Mouse (Mus musculus) monocyte, adult 59 days (primary cell): ENCODE results near the gene Spats2l. TPM values are rescaled to one million over a fixed set of nuclear protein-coding genes. Genes with fewer than 3 reads are reported as not detected.

ENCODE experiments used
- total RNA-seq, 2 experiments: library from RNA; stranded (reverse); gene quantifications; one replicate each; pipeline ENCODE4 v1.2.4; 2023

Spats2l gene
- under 1 TPM in 1 of 2 experiments, not detected in 1; 0.33 TPM for total RNA-seq

GRCm38 (mm10) chr1:57774001-57774667, at the start of gene Spats2l:
Spats2l (plus strand) TSS chr1:57774162.

DNA sequence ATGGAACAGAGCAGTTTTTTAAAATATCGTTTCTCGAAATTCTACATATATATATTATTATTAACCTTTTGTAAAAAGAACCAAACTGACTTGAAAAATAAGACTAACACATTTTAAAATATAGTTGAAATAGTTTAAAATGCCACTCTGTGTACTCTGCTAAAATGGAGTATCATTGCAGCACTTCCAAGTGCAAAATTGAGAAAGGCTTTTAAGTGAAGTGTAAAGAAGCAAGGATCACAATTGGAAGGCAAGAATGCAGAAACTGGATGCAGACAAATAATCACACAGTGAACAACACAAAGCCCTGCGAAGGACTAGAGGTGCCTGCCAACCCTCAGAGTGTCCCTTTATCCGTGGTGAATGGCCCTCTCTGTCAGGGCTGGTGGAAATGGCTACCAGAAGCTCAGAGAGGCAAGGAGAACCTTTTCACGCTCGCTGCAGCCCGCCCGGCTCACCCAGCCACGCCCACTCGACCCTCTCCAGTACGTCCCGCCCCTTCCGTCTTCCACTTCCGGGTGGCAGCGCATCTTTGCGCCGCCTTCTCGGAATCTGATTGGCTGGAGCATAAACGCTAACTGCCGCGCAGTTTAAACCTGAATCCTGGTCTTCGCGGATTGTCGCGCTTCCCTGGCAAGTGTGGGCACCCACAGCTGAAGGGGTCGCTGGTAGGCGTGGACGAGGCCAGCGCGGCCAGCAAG, 221.6 kb downstream of the Spats2l start, which contains the start of gene Sgo2a:
Sgo2a (plus strand) TSS at position 540 of the 701 bp plus-strand sequence.

Other genes with a start within 250 kb of the Spats2l start
- gene Sgo2a, start 221.8 kb downstream of the Spats2l start, total RNA-seq, result under 1 TPM; 0.37 to 0.43 TPM
- gene Kctd18, start 244.8 kb downstream of the Spats2l start, total RNA-seq, result 10 to 100 TPM; 22.2 to 23.6 TPM